Mouse (Mus musculus): ENCODE measurements around the gene Psmd13. TPM values are rescaled to one million over a fixed set of nuclear protein-coding genes. Genes with fewer than 3 reads are reported as not detected.

Psmd13 gene
- total and polyA plus RNA-seq, 2 experiments from 2014 or later = 107 to 265 TPM

- 82% methylated on average over 9 of the region's 9 CpGs for WGBS
- Histone ChIP-seq H3K9me3 (ENCODE audit: low read length) (no peaks in the 10 kb centered on the region), H3K27ac (ENCODE audit: low read depth, low read length) (no peak overlapping the region), H3K27me3 (ENCODE audit: insufficient read depth, low read length) (no peaks in the 10 kb centered on the region), H3K4me2 (ENCODE audit: low read depth, low read length, poor library complexity, severe bottlenecking) (peak overlapping the region; percentile 96), H3K36me3 (ENCODE audit: insufficient read depth, low read length) (peaks cover 37% of the 10 kb centered on the region), H3K4me3 (ENCODE audit: low read depth, low read length) (peak overlapping the region; percentile 81), H3K9ac (replicated peaks; ENCODE audit: low read length, poor library complexity, severe bottlenecking) (peak overlapping the region; percentile 97; the same call in 1 of the 2 replicates), H3K4me1 (ENCODE audit: insufficient read depth, low read length) (peaks cover 15% of the 10 kb centered on the region; the same call in 1 of the 2 replicates)
- ATAC-seq (ENCODE audit: low FRiP score) = no peak
- TF ChIP-seq CTCF (IDR thresholded peaks at IDR 0.05) = no peak
- DNase-seq (ENCODE audit: low spot score) = no peak
Observed at GRCm38 (mm10) chr7:140855181-140855580, 26.6 kb upstream of the Psmd13 start.

- Histone ChIP-seq H3K4me2 (ENCODE audit: low read depth, low read length, poor library complexity, severe bottlenecking) (peak within 1 kb of the TSS; percentile 96), H3K4me1 (ENCODE audit: insufficient read depth, low read length) (peaks cover 15% of the 10 kb centered on the region; the same call in 1 of the 2 replicates), H3K36me3 (ENCODE audit: insufficient read depth, low read length) (peaks cover 45% of the 10 kb centered on the region), H3K9me3 (ENCODE audit: low read length) (no peaks in the 10 kb centered on the region), H3K9ac (replicated peaks; ENCODE audit: low read length, poor library complexity, severe bottlenecking) (peak within 1 kb of the TSS; percentile 97), H3K4me3 (ENCODE audit: low read depth, low read length) (peak within 1 kb of the TSS; percentile 81), H3K27me3 (ENCODE audit: insufficient read depth, low read length) (no peaks in the 10 kb centered on the region), H3K27ac (ENCODE audit: low read depth, low read length) (peak within 1 kb of the TSS; percentile 95)
- WGBS = under 1% methylated on average over 51 of the region's 51 CpGs
- TF ChIP-seq CTCF (IDR thresholded peaks at IDR 0.05) = peak; percentile 37
- ATAC-seq (ENCODE audit: low FRiP score) (peak; percentile 83), DNase-seq (ENCODE audit: low spot score) (peak; percentile 95)
Observed at GRCm38 (mm10) chr7:140855860-140856784, 25.6 kb upstream of the Psmd13 start, which contains the start of gene Gm45785. Gene Gm45785 (minus strand): TSS chr7:140856331.

- H3K4me3 ChIP-seq (ENCODE audit: low read depth, low read length) = peak within 1 kb of the TSS; percentile 81
- no peaks in the 10 kb centered on the region for H3K9me3 ChIP-seq (ENCODE audit: low read length)
- peak; percentile 73 for ATAC-seq (ENCODE audit: low FRiP score)
- H3K4me1 ChIP-seq (ENCODE audit: insufficient read depth, low read length) = peaks cover 15% of the 10 kb centered on the region; the same call in 1 of the 2 replicates
- TF ChIP-seq CTCF (IDR thresholded peaks at IDR 0.05) = no peak
- H3K27ac ChIP-seq (ENCODE audit: low read depth, low read length) = peak within 1 kb of the TSS; percentile 95
- WGBS = under 1% methylated on average over 47 of the region's 50 CpGs
- peak within 1 kb of the TSS; percentile 97 for H3K9ac ChIP-seq (replicated peaks; ENCODE audit: low read length, poor library complexity, severe bottlenecking)
- H3K36me3 ChIP-seq (ENCODE audit: insufficient read depth, low read length) = peaks cover 47% of the 10 kb centered on the region
- peak within 1 kb of the TSS; percentile 96 for H3K4me2 ChIP-seq (ENCODE audit: low read depth, low read length, poor library complexity, severe bottlenecking)
- DNase-seq (ENCODE audit: low spot score) = peak; percentile 84
- no peaks in the 10 kb centered on the region for H3K27me3 ChIP-seq (ENCODE audit: insufficient read depth, low read length)
Observed at GRCm38 (mm10) chr7:140856785-140857549, 24.8 kb upstream of the Psmd13 start, which contains the start of gene Ric8a. Gene Ric8a (plus strand): TSS chr7:140856957.

GRCm38 (mm10) chr7:140857550-140858505 is 23.9 kb upstream of the Psmd13 start, which contains the start of gene Bet1l:
Gene Bet1l (minus strand): TSS chr7:140857577.
- peak; percentile 24; the same call in 1 of the 2 replicates for ATAC-seq (ENCODE audit: low FRiP score)
- peak; percentile 19 for DNase-seq (ENCODE audit: low spot score)
- peaks cover 48% of the 10 kb centered on the region for H3K36me3 ChIP-seq (ENCODE audit: insufficient read depth, low read length)

GRCm38 (mm10) chr7:140858746-140859145 is 23.0 kb upstream of the Psmd13 start:
- WGBS = 95% methylated on average over 8 of the region's 8 CpGs
- H3K9ac ChIP-seq (replicated peaks; ENCODE audit: low read length, poor library complexity, severe bottlenecking) = peak overlapping the region; percentile 97; the same call in 1 of the 2 replicates
- TF ChIP-seq CTCF (IDR thresholded peaks at IDR 0.05) = no peak
- peaks cover 15% of the 10 kb centered on the region; the same call in 1 of the 2 replicates for H3K4me1 ChIP-seq (ENCODE audit: insufficient read depth, low read length)
- peak overlapping the region; percentile 96 for H3K4me2 ChIP-seq (ENCODE audit: low read depth, low read length, poor library complexity, severe bottlenecking)
- DNase-seq (ENCODE audit: low spot score) (no peak), ATAC-seq (ENCODE audit: low FRiP score) (no peak)
- no peak overlapping the region for H3K27ac ChIP-seq (ENCODE audit: low read depth, low read length)
- peaks cover 48% of the 10 kb centered on the region for H3K36me3 ChIP-seq (ENCODE audit: insufficient read depth, low read length)
- peak overlapping the region; percentile 81; the same call in 1 of the 2 replicates for H3K4me3 ChIP-seq (ENCODE audit: low read depth, low read length)
- no peaks in the 10 kb centered on the region for H3K9me3 ChIP-seq (ENCODE audit: low read length)
- no peaks in the 10 kb centered on the region for H3K27me3 ChIP-seq (ENCODE audit: insufficient read depth, low read length)

More at GRCm38 (mm10) chr7:140857550-140858505, 23.9 kb upstream of the Psmd13 start, which contains the start of gene Bet1l:
- H3K9me3 ChIP-seq (ENCODE audit: low read length) = no peaks in the 10 kb centered on the region
- WGBS = 36% methylated on average over 40 of the region's 40 CpGs
- peak within 1 kb of the TSS; percentile 97 for H3K9ac ChIP-seq (replicated peaks; ENCODE audit: low read length, poor library complexity, severe bottlenecking)
- peak within 1 kb of the TSS; percentile 96 for H3K4me2 ChIP-seq (ENCODE audit: low read depth, low read length, poor library complexity, severe bottlenecking)
- TF ChIP-seq CTCF (IDR thresholded peaks at IDR 0.05) = no peak
- peak within 1 kb of the TSS; percentile 81 for H3K4me3 ChIP-seq (ENCODE audit: low read depth, low read length)
- H3K27ac ChIP-seq (ENCODE audit: low read depth, low read length) = peak within 1 kb of the TSS; percentile 95
- no peaks in the 10 kb centered on the region for H3K27me3 ChIP-seq (ENCODE audit: insufficient read depth, low read length)
- peaks cover 15% of the 10 kb centered on the region; the same call in 1 of the 2 replicates for H3K4me1 ChIP-seq (ENCODE audit: insufficient read depth, low read length)
